Mouse (Mus musculus): ENCODE data around the gene Mc1r. TPM values are rescaled to one million over a fixed set of nuclear protein-coding genes. Genes with fewer than 3 reads are reported as not detected.
"Not testable (repeated sequence)": the region's sequence is repeated elsewhere in the genome, so short reads cannot be mapped to it uniquely, and the experiment has no call there.

Mc1r gene
- polyA plus RNA-seq, 1 experiment from 2014 or later: 0.32 TPM

- ATAC-seq (ENCODE audit: low read depth) (peak; percentile 45), DNase-seq (ENCODE audit: low spot score) (no peak)
- Histone ChIP-seq H3K36me3 (ENCODE audit: control insufficient read depth, insufficient read depth, low read length) (no peaks in the 10 kb centered on the region), H3K4me2 (ENCODE audit: low read depth, low read length) (no peak overlapping the region), H3K4me3 (ENCODE audit: low read depth, low read length) (no peak overlapping the region), H3K9ac (ENCODE audit: low read depth, low read length) (no peak overlapping the region), H3K27me3 (replicated peaks; ENCODE audit: control insufficient read depth, insufficient read depth, low read length) (no peaks in the 10 kb centered on the region), H3K27ac (replicated peaks; ENCODE audit: low read depth, low read length) (no peak overlapping the region), H3K9me3 (ENCODE audit: control insufficient read depth, low read length) (peaks cover 17% of the 10 kb centered on the region), H3K4me1 (ENCODE audit: control insufficient read depth, insufficient read depth, low read length) (no peaks in the 10 kb centered on the region)
- WGBS: 28% methylated on average over 3 of the region's 3 CpGs
Measured at GRCm38 (mm10) chr8:123422781-123423159, 15.9 kb downstream of the Mc1r start.

DNA sequence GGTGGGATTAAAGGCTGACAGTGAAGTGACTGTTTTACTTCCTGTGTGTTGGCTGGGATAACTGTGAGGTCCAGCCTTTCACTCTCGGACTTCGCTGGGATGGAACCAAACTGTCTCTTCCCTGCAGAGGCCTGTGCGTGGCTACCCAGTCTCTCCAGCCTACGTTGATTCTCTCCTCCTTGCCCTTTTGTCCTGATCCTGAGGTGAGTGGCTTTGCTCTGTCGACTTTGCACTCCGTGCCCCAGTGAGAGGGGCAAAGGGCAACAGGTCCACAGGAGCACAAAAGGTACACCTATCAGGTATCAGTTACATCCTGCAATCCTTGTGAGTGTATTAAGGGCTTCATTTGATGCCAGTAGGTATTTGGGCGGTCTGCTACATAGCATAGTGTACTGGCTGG is 16.5 kb downstream of the Mc1r start, which contains the start of gene Def8:
Def8 (plus strand) TSS at position 87 of the 400 bp plus-strand sequence.
- H3K9ac ChIP-seq (ENCODE audit: low read depth, low read length): no peak within 1 kb of the TSS
- no peak for ATAC-seq (ENCODE audit: low read depth)

GRCm38 (mm10) chr8:123426511-123427509 is 19.9 kb downstream of the Mc1r start:
- Histone ChIP-seq H3K4me1 (ENCODE audit: control insufficient read depth, insufficient read depth, low read length) (no peaks in the 10 kb centered on the region), H3K27ac (replicated peaks; ENCODE audit: low read depth, low read length) (no peak overlapping the region), H3K9me3 (ENCODE audit: control insufficient read depth, low read length) (peaks cover 41% of the 10 kb centered on the region), H3K36me3 (ENCODE audit: control insufficient read depth, insufficient read depth, low read length) (no peaks in the 10 kb centered on the region), H3K4me3 (ENCODE audit: low read depth, low read length) (no peak overlapping the region), H3K4me2 (ENCODE audit: low read depth, low read length) (no peak overlapping the region), H3K9ac (ENCODE audit: low read depth, low read length) (no peak overlapping the region), H3K27me3 (replicated peaks; ENCODE audit: control insufficient read depth, insufficient read depth, low read length) (no peaks in the 10 kb centered on the region)
- no peak for ATAC-seq (ENCODE audit: low read depth)
- no peak for DNase-seq (ENCODE audit: low spot score)
- WGBS: 96% methylated on average over 27 of the region's 27 CpGs

More for the DNA sequence above, 16.5 kb downstream of the Mc1r start, which contains the start of gene Def8:
- Histone ChIP-seq H3K9me3 (ENCODE audit: control insufficient read depth, low read length) (peaks cover 23% of the 10 kb centered on the region), H3K36me3 (ENCODE audit: control insufficient read depth, insufficient read depth, low read length) (no peaks in the 10 kb centered on the region), H3K4me1 (ENCODE audit: control insufficient read depth, insufficient read depth, low read length) (no peaks in the 10 kb centered on the region), H3K27me3 (replicated peaks; ENCODE audit: control insufficient read depth, insufficient read depth, low read length) (no peaks in the 10 kb centered on the region), H3K4me2 (ENCODE audit: low read depth, low read length) (peak within 1 kb of the TSS; percentile 48), H3K4me3 (ENCODE audit: low read depth, low read length) (peak within 1 kb of the TSS; percentile 17; the same call in 1 of the 2 replicates), H3K27ac (replicated peaks; ENCODE audit: low read depth, low read length) (no peak within 1 kb of the TSS)
- WGBS: 73% methylated on average over 7 of the region's 7 CpGs
- no peak for DNase-seq (ENCODE audit: low spot score)

DNA sequence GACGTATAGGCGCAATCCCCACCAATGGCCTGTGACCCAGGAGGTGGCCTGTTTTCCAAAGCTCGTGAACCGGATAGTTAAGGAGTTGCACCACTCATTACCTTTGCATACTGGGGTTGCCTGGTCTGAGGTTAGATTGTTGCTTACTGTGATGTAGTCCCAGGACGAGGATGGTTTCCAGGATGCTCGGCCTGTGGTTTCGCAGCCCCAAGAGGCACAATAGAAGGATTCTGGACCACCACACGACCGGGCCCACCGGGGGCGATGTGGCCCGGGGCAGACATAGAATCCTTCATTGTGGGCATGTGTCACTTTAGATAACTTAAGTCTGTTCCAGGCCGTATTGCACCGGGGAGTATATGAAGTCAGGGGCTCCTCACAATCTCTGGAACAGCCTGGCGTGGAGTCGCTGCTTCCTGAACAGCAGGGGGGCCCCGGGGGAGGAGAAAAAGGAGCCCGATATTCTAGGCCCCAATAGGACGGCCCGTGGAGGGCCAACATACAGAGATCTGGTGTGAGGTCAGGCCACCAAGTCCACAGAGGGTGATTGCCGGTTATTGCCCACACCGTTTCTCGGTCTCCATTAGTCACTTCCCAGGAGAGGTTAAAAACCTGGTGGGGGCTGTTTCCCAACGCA is 20.9 kb downstream of the Mc1r start:
- Histone ChIP-seq H3K4me3 (ENCODE audit: low read depth, low read length) (no peak overlapping the region), H3K9ac (ENCODE audit: low read depth, low read length) (no peak overlapping the region), H3K36me3 (ENCODE audit: control insufficient read depth, insufficient read depth, low read length) (no peaks in the 10 kb centered on the region), H3K27ac (replicated peaks; ENCODE audit: low read depth, low read length) (no peak overlapping the region), H3K4me1 (ENCODE audit: control insufficient read depth, insufficient read depth, low read length) (no peaks in the 10 kb centered on the region), H3K4me2 (ENCODE audit: low read depth, low read length) (no peak overlapping the region), H3K9me3 (ENCODE audit: control insufficient read depth, low read length) (peaks cover 49% of the 10 kb centered on the region), H3K27me3 (replicated peaks; ENCODE audit: control insufficient read depth, insufficient read depth, low read length) (no peaks in the 10 kb centered on the region)
- WGBS: 97% methylated on average over 24 of the region's 24 CpGs
- DNase-seq (ENCODE audit: low spot score) (no peak), ATAC-seq (ENCODE audit: low read depth) (no peak)

DNA sequence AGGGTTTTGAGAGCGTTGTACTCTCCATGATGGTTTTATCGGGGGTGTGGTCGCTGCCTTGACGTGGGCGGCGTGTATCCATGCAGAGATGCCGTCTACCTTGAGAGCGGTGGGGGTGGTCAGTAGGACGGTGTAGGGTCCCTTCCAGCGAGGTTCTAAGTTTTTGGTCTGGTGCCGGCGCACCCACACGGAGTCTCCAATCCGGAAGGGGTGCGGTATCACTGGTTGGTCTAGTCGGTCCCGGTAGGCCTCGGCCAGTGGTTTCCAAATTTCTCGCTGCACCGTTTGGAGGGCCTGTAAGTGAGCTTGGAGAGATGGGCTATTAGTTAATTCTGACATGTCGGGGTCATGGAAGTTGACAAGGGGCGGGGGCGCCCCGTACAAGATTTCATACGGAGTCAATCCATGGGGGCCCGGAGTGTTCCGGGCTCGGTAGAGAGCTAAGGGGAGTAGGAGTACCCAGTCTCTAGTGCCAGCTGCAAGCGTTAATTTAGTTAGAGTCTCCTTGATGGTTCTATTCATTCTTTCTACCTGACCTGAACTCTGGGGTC is 21.5 kb downstream of the Mc1r start:
- ATAC-seq (ENCODE audit: low read depth) (no peak), DNase-seq (ENCODE audit: low spot score) (no peak)
- H3K4me2 ChIP-seq (ENCODE audit: low read depth, low read length): no peak overlapping the region
- H3K4me3 ChIP-seq (ENCODE audit: low read depth, low read length): no peak overlapping the region
- WGBS: 98% methylated on average over 29 of the region's 29 CpGs
- peaks cover 55% of the 10 kb centered on the region for H3K9me3 ChIP-seq (ENCODE audit: control insufficient read depth, low read length)
- H3K27me3 ChIP-seq (replicated peaks; ENCODE audit: control insufficient read depth, insufficient read depth, low read length): no peaks in the 10 kb centered on the region
- H3K27ac ChIP-seq (replicated peaks; ENCODE audit: low read depth, low read length): no peak overlapping the region
- no peaks in the 10 kb centered on the region for H3K36me3 ChIP-seq (ENCODE audit: control insufficient read depth, insufficient read depth, low read length)
- no peaks in the 10 kb centered on the region for H3K4me1 ChIP-seq (ENCODE audit: control insufficient read depth, insufficient read depth, low read length)
- no peak overlapping the region for H3K9ac ChIP-seq (ENCODE audit: low read depth, low read length)

GRCm38 (mm10) chr8:123428939-123429721 is 22.2 kb downstream of the Mc1r start:
- Histone ChIP-seq H3K9ac (ENCODE audit: low read depth, low read length) (no peak overlapping the region), H3K27me3 (replicated peaks; ENCODE audit: control insufficient read depth, insufficient read depth, low read length) (no peaks in the 10 kb centered on the region), H3K9me3 (ENCODE audit: control insufficient read depth, low read length) (peaks cover 59% of the 10 kb centered on the region), H3K36me3 (ENCODE audit: control insufficient read depth, insufficient read depth, low read length) (no peaks in the 10 kb centered on the region), H3K4me3 (ENCODE audit: low read depth, low read length) (no peak overlapping the region), H3K4me1 (ENCODE audit: control insufficient read depth, insufficient read depth, low read length) (no peaks in the 10 kb centered on the region), H3K4me2 (ENCODE audit: low read depth, low read length) (no peak overlapping the region), H3K27ac (replicated peaks; ENCODE audit: low read depth, low read length) (no peak overlapping the region)
- DNase-seq (ENCODE audit: low spot score) (no peak), ATAC-seq (ENCODE audit: low read depth) (no peak)
- WGBS: 94% methylated on average over 23 of the region's 23 CpGs

GRCm38 (mm10) chr8:123429722-123430013 is 22.8 kb downstream of the Mc1r start:
- not testable (repeated sequence) for ATAC-seq (ENCODE audit: low read depth); H3K4me2 ChIP-seq (ENCODE audit: low read depth, low read length); H3K4me3 ChIP-seq (ENCODE audit: low read depth, low read length); H3K27me3 ChIP-seq (replicated peaks; ENCODE audit: control insufficient read depth, insufficient read depth, low read length); H3K4me1 ChIP-seq (ENCODE audit: control insufficient read depth, insufficient read depth, low read length); DNase-seq (ENCODE audit: low spot score); H3K36me3 ChIP-seq (ENCODE audit: control insufficient read depth, insufficient read depth, low read length); H3K9ac ChIP-seq (ENCODE audit: low read depth, low read length); H3K27ac ChIP-seq (replicated peaks; ENCODE audit: low read depth, low read length)
- peaks cover 63% of the 10 kb centered on the region for H3K9me3 ChIP-seq (ENCODE audit: control insufficient read depth, low read length)
- 96% methylated on average over 15 of the region's 15 CpGs for WGBS

DNA sequence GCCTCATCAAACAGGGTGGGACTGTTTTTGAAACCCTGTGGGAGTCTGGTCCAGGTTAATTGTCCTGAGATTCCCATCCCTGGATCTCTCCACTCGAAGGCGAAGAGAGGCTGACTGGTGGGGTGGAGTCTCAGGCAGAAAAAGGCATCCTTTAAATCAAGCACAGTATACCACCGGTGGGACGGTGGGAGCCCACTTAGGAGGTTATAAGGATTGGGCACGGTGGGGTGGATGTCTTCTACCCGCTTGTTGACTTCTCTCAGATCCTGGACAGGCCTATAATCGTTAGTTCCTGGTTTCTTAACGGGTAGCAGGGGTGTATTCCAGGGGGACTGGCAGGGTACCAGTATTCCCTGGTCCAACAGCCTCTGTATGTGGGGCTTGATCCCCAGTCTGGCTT is 24.0 kb downstream of the Mc1r start:
- not testable (repeated sequence) for H3K27me3 ChIP-seq (replicated peaks; ENCODE audit: control insufficient read depth, insufficient read depth, low read length); ATAC-seq (ENCODE audit: low read depth); H3K4me1 ChIP-seq (ENCODE audit: control insufficient read depth, insufficient read depth, low read length); H3K4me3 ChIP-seq (ENCODE audit: low read depth, low read length); H3K27ac ChIP-seq (replicated peaks; ENCODE audit: low read depth, low read length); H3K9ac ChIP-seq (ENCODE audit: low read depth, low read length); H3K4me2 ChIP-seq (ENCODE audit: low read depth, low read length); DNase-seq (ENCODE audit: low spot score); H3K36me3 ChIP-seq (ENCODE audit: control insufficient read depth, insufficient read depth, low read length)
- WGBS: 90% methylated on average over 7 of the region's 8 CpGs
- peaks cover 64% of the 10 kb centered on the region for H3K9me3 ChIP-seq (ENCODE audit: control insufficient read depth, low read length)

Measured in embryonic facial prominence, embryonic 14.5 days (tissue).